Mouse (Mus musculus): ENCODE measurements around the gene Micall2. TPM values are rescaled to one million over a fixed set of nuclear protein-coding genes. Genes with fewer than 3 reads are reported as not detected.

Gene Micall2
- polyA plus RNA-seq, 1 experiment from 2014 or later = 6.6 TPM

- no peaks in the 10 kb centered on the region for H3K4me1 ChIP-seq (replicated peaks; ENCODE audit: control insufficient read depth, insufficient read depth)
- H3K9ac ChIP-seq (ENCODE audit: low read length) = no peak overlapping the region
- H3K27me3 ChIP-seq (ENCODE audit: control insufficient read depth, insufficient read depth, low read length) = no peaks in the 10 kb centered on the region
- peak; percentile 88 for DNase-seq (ENCODE audit: low spot score)
- peak overlapping the region; percentile 26; the same call in 1 of the 2 replicates for H3K4me2 ChIP-seq (replicated peaks; ENCODE audit: low read depth)
- TF ChIP-seq EP300 (optimal IDR thresholded peaks at IDR 0.05) (no peak), CTCF (IDR thresholded peaks at IDR 0.05; ENCODE audit: low read depth) (no peak)
- H3K36me3 ChIP-seq (ENCODE audit: control insufficient read depth, insufficient read depth, low read length) = no peaks in the 10 kb centered on the region
- no peak overlapping the region for H3K4me3 ChIP-seq (ENCODE audit: low read depth, low read length)
- ATAC-seq (ENCODE audit: low FRiP score, low TSS enrichment) = peak; percentile 69
- WGBS = 28% methylated on average over 7 of the region's 7 CpGs
- H3K27ac ChIP-seq (replicated peaks) = no peak overlapping the region
- no peaks in the 10 kb centered on the region for H3K9me3 ChIP-seq (ENCODE audit: control insufficient read depth, low read length)
These were observed 41.1 kb downstream of the Micall2 start for GRCm38 (mm10) chr5:139694989-139695571.

- no peak overlapping the region for H3K9ac ChIP-seq (ENCODE audit: low read length)
- ATAC-seq (ENCODE audit: low FRiP score, low TSS enrichment) (peak; percentile 47; the same call in 1 of the 2 replicates), DNase-seq (ENCODE audit: low spot score) (no peak)
- TF ChIP-seq CTCF (IDR thresholded peaks at IDR 0.05; ENCODE audit: low read depth) (no peak), EP300 (optimal IDR thresholded peaks at IDR 0.05) (no peak)
- no peaks in the 10 kb centered on the region for H3K9me3 ChIP-seq (ENCODE audit: control insufficient read depth, low read length)
- H3K27ac ChIP-seq (replicated peaks) = no peak overlapping the region
- no peaks in the 10 kb centered on the region for H3K4me1 ChIP-seq (replicated peaks; ENCODE audit: control insufficient read depth, insufficient read depth)
- WGBS = 47% methylated on average over 16 of the region's 16 CpGs
- H3K36me3 ChIP-seq (ENCODE audit: control insufficient read depth, insufficient read depth, low read length) = no peaks in the 10 kb centered on the region
- H3K4me2 ChIP-seq (replicated peaks; ENCODE audit: low read depth) = peak overlapping the region; percentile 26; the same call in 1 of the 2 replicates
- no peak overlapping the region for H3K4me3 ChIP-seq (ENCODE audit: low read depth, low read length)
- H3K27me3 ChIP-seq (ENCODE audit: control insufficient read depth, insufficient read depth, low read length) = no peaks in the 10 kb centered on the region
These were observed 41.7 kb downstream of the Micall2 start for GRCm38 (mm10) chr5:139694292-139694988.

- ATAC-seq (ENCODE audit: low FRiP score, low TSS enrichment) (no peak), DNase-seq (ENCODE audit: low spot score) (no peak)
- Histone ChIP-seq H3K9me3 (ENCODE audit: control insufficient read depth, low read length) (no peaks in the 10 kb centered on the region), H3K27ac (replicated peaks) (no peak overlapping the region), H3K36me3 (ENCODE audit: control insufficient read depth, insufficient read depth, low read length) (no peaks in the 10 kb centered on the region), H3K4me1 (replicated peaks; ENCODE audit: control insufficient read depth, insufficient read depth) (0 out of 2 replicates have a peak, but pooled peaks cover 4% of the 10 kb centered on the region), H3K9ac (ENCODE audit: low read length) (no peak overlapping the region), H3K27me3 (ENCODE audit: control insufficient read depth, insufficient read depth, low read length) (no peaks in the 10 kb centered on the region), H3K4me2 (replicated peaks; ENCODE audit: low read depth) (no peak overlapping the region), H3K4me3 (ENCODE audit: low read depth, low read length) (no peak overlapping the region)
- no peak for TF ChIP-seq EP300 (optimal IDR thresholded peaks at IDR 0.05)
- no peak for TF ChIP-seq CTCF (IDR thresholded peaks at IDR 0.05; ENCODE audit: low read depth)
- 68% methylated on average over 9 of the region's 9 CpGs for WGBS
These were observed 45.3 kb downstream of the Micall2 start for GRCm38 (mm10) chr5:139690791-139691190.

GRCm38 (mm10) chr5:139688356-139688755, 47.8 kb downstream of the Micall2 start:
- H3K9me3 ChIP-seq (ENCODE audit: control insufficient read depth, low read length) = no peaks in the 10 kb centered on the region
- DNase-seq (ENCODE audit: low spot score) (no peak), ATAC-seq (ENCODE audit: low FRiP score, low TSS enrichment) (no peak)
- no peaks in the 10 kb centered on the region for H3K27me3 ChIP-seq (ENCODE audit: control insufficient read depth, insufficient read depth, low read length)
- 0 out of 2 replicates have a peak, but pooled peaks cover 4% of the 10 kb centered on the region for H3K4me1 ChIP-seq (replicated peaks; ENCODE audit: control insufficient read depth, insufficient read depth)
- H3K4me3 ChIP-seq (ENCODE audit: low read depth, low read length) = no peak overlapping the region
- no peak overlapping the region for H3K27ac ChIP-seq (replicated peaks)
- 78% methylated on average over 12 of the region's 12 CpGs for WGBS
- TF ChIP-seq EP300 (optimal IDR thresholded peaks at IDR 0.05) = no peak
- TF ChIP-seq CTCF (IDR thresholded peaks at IDR 0.05; ENCODE audit: low read depth) = no peak
- H3K4me2 ChIP-seq (replicated peaks; ENCODE audit: low read depth) = no peak overlapping the region
- H3K36me3 ChIP-seq (ENCODE audit: control insufficient read depth, insufficient read depth, low read length) = no peaks in the 10 kb centered on the region
- no peak overlapping the region for H3K9ac ChIP-seq (ENCODE audit: low read length)

GRCm38 (mm10) chr5:139687646-139688045, 48.5 kb downstream of the Micall2 start:
- Histone ChIP-seq H3K36me3 (ENCODE audit: control insufficient read depth, insufficient read depth, low read length) (no peaks in the 10 kb centered on the region), H3K9ac (ENCODE audit: low read length) (no peak overlapping the region), H3K4me2 (replicated peaks; ENCODE audit: low read depth) (no peak overlapping the region), H3K27me3 (ENCODE audit: control insufficient read depth, insufficient read depth, low read length) (no peaks in the 10 kb centered on the region), H3K4me3 (ENCODE audit: low read depth, low read length) (no peak overlapping the region), H3K9me3 (ENCODE audit: control insufficient read depth, low read length) (no peaks in the 10 kb centered on the region), H3K4me1 (replicated peaks; ENCODE audit: control insufficient read depth, insufficient read depth) (0 out of 2 replicates have a peak, but pooled peaks cover 4% of the 10 kb centered on the region), H3K27ac (replicated peaks) (no peak overlapping the region)
- TF ChIP-seq CTCF (IDR thresholded peaks at IDR 0.05; ENCODE audit: low read depth) (peak; percentile 74), EP300 (optimal IDR thresholded peaks at IDR 0.05) (no peak)
- DNase-seq (ENCODE audit: low spot score) (peak; percentile 72), ATAC-seq (ENCODE audit: low FRiP score, low TSS enrichment) (peak; percentile 62)
- 16% methylated on average over 13 of the region's 13 CpGs for WGBS

Measured in stomach, postnatal 0 days (tissue).